Mouse (Mus musculus) cortical plate, adult 2 months (tissue): ENCODE measurements around the gene Zfy2. TPM values are rescaled to one million over a fixed set of nuclear protein-coding genes. Genes with fewer than 3 reads are reported as not detected.

ENCODE experiments used
- H3K27ac ChIP-seq: fragments of 200-500 bp; 2 replicates; pipeline ENCODE4 v1.5.1; 2012; ENCODE audit warnings: low read length, control low read depth, inconsistent platforms; ENCODE audit not compliant: insufficient read depth
- H3K4me1 ChIP-seq: fragments of 200-500 bp; 2 replicates; pipeline ENCODE4 v1.6.1; 2011; ENCODE audit warnings: low read length; ENCODE audit not compliant: control insufficient read depth, insufficient read depth
- H3K4me3 ChIP-seq: fragments of 200-500 bp; 2 replicates; pipeline ENCODE4 v1.5.1; 2011; ENCODE audit warnings: mild to moderate bottlenecking, low read length, control low read depth; ENCODE audit not compliant: insufficient read depth
- CTCF ChIP-seq: fragments of 200-500 bp; IDR thresholded peaks from 2 replicates; pipeline ENCODE4 v1.5.1; 2011; ENCODE audit warnings: mild to moderate bottlenecking, control low read depth, low read length; ENCODE audit not compliant: insufficient read depth; ENCODE audit errors: extremely low read depth
- POLR2A ChIP-seq: fragments of 200-500 bp; IDR thresholded peaks from 2 replicates; pipeline ENCODE4 v1.6.1; 2011; ENCODE audit warnings: mild to moderate bottlenecking, low read length, control low read depth; ENCODE audit not compliant: insufficient read depth; ENCODE audit errors: extremely low read depth
- polyA plus RNA-seq: library from polyadenylated mRNA; depleted of rRNA; stranded (reverse); fragments of >200 nt; gene quantifications from 2 replicates; pipeline ENCODE4 v1.2.3, GENCODE M21; 2012; rRNA removed

The Zfy2 gene
- polyA plus RNA-seq = not detected in 2 replicates

DNA sequence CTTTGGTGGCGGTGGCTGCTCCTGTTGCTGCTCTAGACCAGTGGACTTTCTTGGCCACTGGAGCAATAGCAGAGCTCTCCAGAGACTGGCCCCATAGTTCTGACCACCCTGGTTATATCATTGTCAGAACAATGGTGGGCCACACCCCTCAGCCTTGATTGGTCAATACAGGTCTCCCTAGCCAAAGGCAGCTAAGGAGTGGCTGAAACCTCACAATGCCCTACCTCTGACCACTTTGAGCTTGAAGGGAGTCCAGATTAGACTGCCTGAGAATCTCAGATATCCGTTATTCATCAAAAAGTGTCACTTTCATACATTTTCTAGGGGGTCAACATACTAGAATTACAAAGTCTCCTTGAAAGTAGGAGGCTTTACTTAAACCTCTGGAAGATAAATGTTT, at the start of gene Zfy2:
Zfy2 (minus strand) TSS at position 101 of the 400 bp plus-strand sequence.
- TF ChIP-seq POLR2A (no peak), CTCF (no peak)
- no peak within 1 kb of the TSS for H3K4me3 ChIP-seq
- H3K4me1 ChIP-seq = no peaks in the 10 kb centered on the region
- no peak within 1 kb of the TSS for H3K27ac ChIP-seq
